Mouse (Mus musculus): Measurements from ENCODE around the gene Pnkd. TPM values are rescaled to one million over a fixed set of nuclear protein-coding genes. Genes with fewer than 3 reads are reported as not detected.
A peak's percentile ranks its signal among the peaks of the same experiment; 100 is the strongest.

Pnkd gene
- polyA plus RNA-seq, 1 experiment from 2014 or later: 133 TPM

- H3K9ac ChIP-seq (ENCODE audit: low read depth, low read length): peak overlapping the region; percentile 72
- no peaks in the 10 kb centered on the region for H3K27me3 ChIP-seq (replicated peaks; ENCODE audit: control insufficient read depth, insufficient read depth, low read length)
- H3K4me3 ChIP-seq (ENCODE audit: low read depth, low read length): peak overlapping the region; percentile 47
- peaks cover 15% of the 10 kb centered on the region for H3K4me1 ChIP-seq (ENCODE audit: control insufficient read depth, insufficient read depth, low read length)
- peak overlapping the region; percentile 61 for H3K4me2 ChIP-seq (ENCODE audit: low read depth, low read length)
- no peaks in the 10 kb centered on the region for H3K9me3 ChIP-seq (ENCODE audit: control insufficient read depth, low read length)
- ATAC-seq (ENCODE audit: low read depth) (peak; percentile 93), DNase-seq (ENCODE audit: low spot score) (peak; percentile 98)
- no peaks in the 10 kb centered on the region for H3K36me3 ChIP-seq (ENCODE audit: control insufficient read depth, insufficient read depth, low read length)
- H3K27ac ChIP-seq (replicated peaks; ENCODE audit: low read depth, low read length): peak overlapping the region; percentile 93
- under 1% methylated on average over 19 of the region's 26 CpGs for WGBS
These were observed 102.1 kb downstream of the Pnkd start for GRCm38 (mm10) chr1:74386714-74387385.

- Histone ChIP-seq H3K27me3 (replicated peaks; ENCODE audit: control insufficient read depth, insufficient read depth, low read length) (no peaks in the 10 kb centered on the region), H3K36me3 (ENCODE audit: control insufficient read depth, insufficient read depth, low read length) (no peaks in the 10 kb centered on the region), H3K9me3 (ENCODE audit: control insufficient read depth, low read length) (no peaks in the 10 kb centered on the region), H3K4me3 (ENCODE audit: low read depth, low read length) (peak overlapping the region; percentile 47), H3K9ac (ENCODE audit: low read depth, low read length) (peak overlapping the region; percentile 72; the same call in 1 of the 2 replicates), H3K27ac (replicated peaks; ENCODE audit: low read depth, low read length) (peak overlapping the region; percentile 93), H3K4me1 (ENCODE audit: control insufficient read depth, insufficient read depth, low read length) (peaks cover 15% of the 10 kb centered on the region), H3K4me2 (ENCODE audit: low read depth, low read length) (peak overlapping the region; percentile 61)
- WGBS: 47% methylated on average over 15 of the region's 15 CpGs
- DNase-seq (ENCODE audit: low spot score) (no peak), ATAC-seq (ENCODE audit: low read depth) (no peak)
These were observed 102.8 kb downstream of the Pnkd start for GRCm38 (mm10) chr1:74387386-74387988.

GRCm38 (mm10) chr1:74388398-74388920, 103.7 kb downstream of the Pnkd start:
- ATAC-seq (ENCODE audit: low read depth): no peak
- Histone ChIP-seq H3K4me1 (ENCODE audit: control insufficient read depth, insufficient read depth, low read length) (peaks cover 22% of the 10 kb centered on the region), H3K9me3 (ENCODE audit: control insufficient read depth, low read length) (no peaks in the 10 kb centered on the region), H3K9ac (ENCODE audit: low read depth, low read length) (no peak overlapping the region), H3K4me3 (ENCODE audit: low read depth, low read length) (no peak overlapping the region), H3K36me3 (ENCODE audit: control insufficient read depth, insufficient read depth, low read length) (peaks cover 2% of the 10 kb centered on the region; the same call in 1 of the 2 replicates), H3K4me2 (ENCODE audit: low read depth, low read length) (no peak overlapping the region), H3K27me3 (replicated peaks; ENCODE audit: control insufficient read depth, insufficient read depth, low read length) (no peaks in the 10 kb centered on the region), H3K27ac (replicated peaks; ENCODE audit: low read depth, low read length) (no peak overlapping the region)
- DNase-seq (ENCODE audit: low spot score): no peak
- WGBS: 71% methylated on average over 7 of the region's 7 CpGs

- Histone ChIP-seq H3K4me3 (ENCODE audit: low read depth, low read length) (peak overlapping the region; percentile 91), H3K9ac (ENCODE audit: low read depth, low read length) (peak overlapping the region; percentile 56), H3K27me3 (replicated peaks; ENCODE audit: control insufficient read depth, insufficient read depth, low read length) (no peaks in the 10 kb centered on the region), H3K27ac (replicated peaks; ENCODE audit: low read depth, low read length) (peak overlapping the region; percentile 99), H3K4me1 (ENCODE audit: control insufficient read depth, insufficient read depth, low read length) (peaks cover 27% of the 10 kb centered on the region), H3K36me3 (ENCODE audit: control insufficient read depth, insufficient read depth, low read length) (peaks cover 16% of the 10 kb centered on the region), H3K9me3 (ENCODE audit: control insufficient read depth, low read length) (no peaks in the 10 kb centered on the region), H3K4me2 (ENCODE audit: low read depth, low read length) (peak overlapping the region; percentile 96)
- ATAC-seq (ENCODE audit: low read depth) (0 out of 2 replicates have a peak, but pooled peaks have one; percentile 1), DNase-seq (ENCODE audit: low spot score) (peak; percentile 89)
- WGBS: 4% methylated on average over 26 of the region's 29 CpGs
These were observed 105.1 kb downstream of the Pnkd start for GRCm38 (mm10) chr1:74389831-74390286.

- Histone ChIP-seq H3K27me3 (replicated peaks; ENCODE audit: control insufficient read depth, insufficient read depth, low read length) (no peaks in the 10 kb centered on the region), H3K9me3 (ENCODE audit: control insufficient read depth, low read length) (no peaks in the 10 kb centered on the region), H3K4me1 (ENCODE audit: control insufficient read depth, insufficient read depth, low read length) (peaks cover 27% of the 10 kb centered on the region), H3K9ac (ENCODE audit: low read depth, low read length) (peak overlapping the region; percentile 56), H3K36me3 (ENCODE audit: control insufficient read depth, insufficient read depth, low read length) (peaks cover 21% of the 10 kb centered on the region), H3K4me2 (ENCODE audit: low read depth, low read length) (peak overlapping the region; percentile 96), H3K27ac (replicated peaks; ENCODE audit: low read depth, low read length) (peak overlapping the region; percentile 99), H3K4me3 (ENCODE audit: low read depth, low read length) (peak overlapping the region; percentile 91)
- DNase-seq (ENCODE audit: low spot score) (peak; percentile 74), ATAC-seq (ENCODE audit: low read depth) (no peak)
- WGBS: 5% methylated on average over 21 of the region's 21 CpGs
These were observed 105.7 kb downstream of the Pnkd start for GRCm38 (mm10) chr1:74390287-74390906.

GRCm38 (mm10) chr1:74390924-74391748, 106.4 kb downstream of the Pnkd start, which contains the start of gene Ctdsp1:
TSS of gene Ctdsp1 (plus strand) at chr1:74391509.
- H3K9me3 ChIP-seq (ENCODE audit: control insufficient read depth, low read length): no peaks in the 10 kb centered on the region
- peak within 1 kb of the TSS; percentile 91 for H3K4me3 ChIP-seq (ENCODE audit: low read depth, low read length)
- H3K4me1 ChIP-seq (ENCODE audit: control insufficient read depth, insufficient read depth, low read length): peaks cover 27% of the 10 kb centered on the region
- H3K9ac ChIP-seq (ENCODE audit: low read depth, low read length): peak within 1 kb of the TSS; percentile 100
- ATAC-seq (ENCODE audit: low read depth) (peak; percentile 85), DNase-seq (ENCODE audit: low spot score) (peak; percentile 99)
- no peaks in the 10 kb centered on the region for H3K27me3 ChIP-seq (replicated peaks; ENCODE audit: control insufficient read depth, insufficient read depth, low read length)
- 7% methylated on average over 14 of the region's 51 CpGs for WGBS
- H3K36me3 ChIP-seq (ENCODE audit: control insufficient read depth, insufficient read depth, low read length): peaks cover 21% of the 10 kb centered on the region
- peak within 1 kb of the TSS; percentile 99 for H3K27ac ChIP-seq (replicated peaks; ENCODE audit: low read depth, low read length)
- peak within 1 kb of the TSS; percentile 96 for H3K4me2 ChIP-seq (ENCODE audit: low read depth, low read length)

GRCm38 (mm10) chr1:74391844-74392441, 107.2 kb downstream of the Pnkd start:
- ATAC-seq (ENCODE audit: low read depth): peak; percentile 31
- Histone ChIP-seq H3K9ac (ENCODE audit: low read depth, low read length) (peak overlapping the region; percentile 100), H3K4me1 (ENCODE audit: control insufficient read depth, insufficient read depth, low read length) (peaks cover 27% of the 10 kb centered on the region)

More at GRCm38 (mm10) chr1:74391844-74392441, 107.2 kb downstream of the Pnkd start:
- H3K9me3 ChIP-seq (ENCODE audit: control insufficient read depth, low read length): no peaks in the 10 kb centered on the region
- H3K27ac ChIP-seq (replicated peaks; ENCODE audit: low read depth, low read length): peak overlapping the region; percentile 99
- H3K4me2 ChIP-seq (ENCODE audit: low read depth, low read length): peak overlapping the region; percentile 96
- no peaks in the 10 kb centered on the region for H3K27me3 ChIP-seq (replicated peaks; ENCODE audit: control insufficient read depth, insufficient read depth, low read length)
- DNase-seq (ENCODE audit: low spot score): peak; percentile 67
- H3K36me3 ChIP-seq (ENCODE audit: control insufficient read depth, insufficient read depth, low read length): peaks cover 21% of the 10 kb centered on the region
- peak overlapping the region; percentile 91 for H3K4me3 ChIP-seq (ENCODE audit: low read depth, low read length)
- WGBS: 0% methylated on average over 11 of the region's 63 CpGs

All from embryonic facial prominence, embryonic 14.5 days (tissue).